Mouse (Mus musculus): ENCODE measurements around the gene Padi4. TPM values are rescaled to one million over a fixed set of nuclear protein-coding genes. Genes with fewer than 3 reads are reported as not detected.

Gene Padi4
- polyA plus RNA-seq, 1 experiment from 2014 or later = 0.30 TPM

DNA sequence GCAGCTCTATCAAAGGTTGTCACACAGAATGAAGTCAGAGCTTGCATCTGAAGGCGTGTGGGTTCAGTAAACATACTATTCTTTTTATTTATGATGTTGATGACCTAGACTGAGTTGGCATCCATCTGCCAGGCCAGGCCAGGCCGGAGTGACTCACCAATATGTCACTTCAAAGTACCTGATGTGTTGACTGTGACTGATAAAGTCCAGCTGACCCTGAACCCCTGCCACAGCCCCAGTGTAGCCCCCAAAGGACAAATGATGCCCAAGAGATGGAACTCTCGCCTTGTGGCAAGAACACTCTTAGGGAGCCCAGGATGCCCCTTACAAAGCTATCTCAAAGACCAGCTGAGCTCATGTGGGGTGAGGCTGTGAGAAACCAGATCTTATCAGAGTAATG lies 18.2 kb downstream of the Padi4 start:
- DNase-seq (ENCODE audit: low spot score) = no peak
- Histone ChIP-seq H3K27me3 (replicated peaks; ENCODE audit: low read depth, poor library complexity, severe bottlenecking) (peaks cover 18% of the 10 kb centered on the region; the same call in 1 of the 2 replicates), H3K9me3 (no peaks in the 10 kb centered on the region), H3K4me1 (peaks cover 33% of the 10 kb centered on the region), H3K27ac (replicated peaks) (no peak overlapping the region), H3K36me3 (replicated peaks) (no peaks in the 10 kb centered on the region), H3K4me3 (no peak overlapping the region)
- WGBS = 84% methylated on average over 3 of the region's 3 CpGs

GRCm38 (mm10) chr4:140753366-140753765 lies 20.7 kb downstream of the Padi4 start:
- Histone ChIP-seq H3K4me3 (no peak overlapping the region), H3K4me1 (peaks cover 36% of the 10 kb centered on the region), H3K27ac (replicated peaks) (no peak overlapping the region), H3K36me3 (replicated peaks) (no peaks in the 10 kb centered on the region), H3K9me3 (no peaks in the 10 kb centered on the region), H3K27me3 (replicated peaks; ENCODE audit: low read depth, poor library complexity, severe bottlenecking) (peaks cover 16% of the 10 kb centered on the region; the same call in 1 of the 2 replicates)
- 67% methylated on average over 7 of the region's 7 CpGs for WGBS
- no peak for DNase-seq (ENCODE audit: low spot score)

GRCm38 (mm10) chr4:140750328-140750727 lies 23.7 kb downstream of the Padi4 start:
- Histone ChIP-seq H3K9me3 (no peaks in the 10 kb centered on the region), H3K4me1 (peaks cover 28% of the 10 kb centered on the region), H3K36me3 (replicated peaks) (no peaks in the 10 kb centered on the region), H3K27ac (replicated peaks) (no peak overlapping the region; the same call in 1 of the 2 replicates), H3K27me3 (replicated peaks; ENCODE audit: low read depth, poor library complexity, severe bottlenecking) (peaks cover 30% of the 10 kb centered on the region), H3K4me3 (peak overlapping the region; percentile 37)
- peak; percentile 57 for DNase-seq (ENCODE audit: low spot score)
- WGBS = 8% methylated on average over 19 of the region's 19 CpGs

DNA sequence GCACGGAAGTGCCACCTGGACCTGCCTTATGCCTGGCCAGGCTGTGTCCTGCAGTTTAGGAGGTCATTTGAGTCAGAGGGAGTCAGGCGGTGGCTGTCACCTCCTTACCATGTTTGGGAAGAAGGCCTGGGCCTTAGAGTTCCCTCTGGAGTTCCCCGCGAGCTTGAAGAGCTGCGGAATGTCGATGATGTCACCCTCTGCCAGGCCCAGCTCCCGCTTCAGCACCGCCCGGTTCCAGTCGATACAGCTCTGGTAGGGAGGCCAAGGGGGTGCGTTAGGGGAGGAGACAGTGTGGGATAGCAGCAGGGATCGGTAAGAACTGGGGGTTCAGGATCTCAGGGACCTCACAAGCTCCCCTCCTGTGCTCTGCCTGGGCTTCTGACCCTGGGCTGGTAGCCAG lies 26.1 kb downstream of the Padi4 start:
- peaks cover 30% of the 10 kb centered on the region for H3K27me3 ChIP-seq (replicated peaks; ENCODE audit: low read depth, poor library complexity, severe bottlenecking)
- peaks cover 30% of the 10 kb centered on the region for H3K4me1 ChIP-seq
- no peak overlapping the region for H3K4me3 ChIP-seq
- no peaks in the 10 kb centered on the region for H3K9me3 ChIP-seq
- no peaks in the 10 kb centered on the region for H3K36me3 ChIP-seq (replicated peaks)
- DNase-seq (ENCODE audit: low spot score) = peak; percentile 27
- 0 out of 2 replicates have a peak overlapping the region, but pooled peaks have one; percentile 31 for H3K27ac ChIP-seq (replicated peaks)
- 36% methylated on average over 12 of the region's 12 CpGs for WGBS

- WGBS = 27% methylated on average over 3 of the region's 3 CpGs
- Histone ChIP-seq H3K4me1 (peaks cover 29% of the 10 kb centered on the region), H3K27me3 (replicated peaks; ENCODE audit: low read depth, poor library complexity, severe bottlenecking) (peaks cover 15% of the 10 kb centered on the region), H3K27ac (replicated peaks) (no peak overlapping the region), H3K9me3 (no peaks in the 10 kb centered on the region), H3K4me3 (no peak overlapping the region), H3K36me3 (replicated peaks) (no peaks in the 10 kb centered on the region)
- peak; percentile 55 for DNase-seq (ENCODE audit: low spot score)
These were observed 29.4 kb downstream of the Padi4 start for GRCm38 (mm10) chr4:140744654-140745053.

DNA sequence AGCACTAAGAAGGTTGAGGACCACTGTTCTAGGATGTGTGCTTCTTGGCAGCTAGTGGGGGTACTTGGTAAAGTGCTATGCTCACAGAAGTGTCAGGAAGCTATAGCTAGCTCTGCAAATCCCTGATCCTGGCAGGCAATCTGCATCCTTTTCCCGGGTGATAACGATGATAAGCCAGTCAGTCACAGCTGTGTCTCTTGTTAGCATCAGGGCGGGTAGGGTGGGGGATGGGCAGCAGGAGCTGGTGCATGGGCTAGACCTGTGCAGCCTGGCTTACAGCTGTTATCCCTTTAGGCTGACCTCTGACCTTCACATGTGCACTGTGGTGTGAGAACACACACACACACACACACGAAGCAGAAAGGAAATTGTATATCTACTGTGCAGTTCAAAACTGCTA lies 30.9 kb downstream of the Padi4 start:
- DNase-seq (ENCODE audit: low spot score) = peak; percentile 32
- Histone ChIP-seq H3K36me3 (replicated peaks) (no peaks in the 10 kb centered on the region), H3K4me3 (no peak overlapping the region), H3K9me3 (no peaks in the 10 kb centered on the region), H3K27ac (replicated peaks) (no peak overlapping the region), H3K27me3 (replicated peaks; ENCODE audit: low read depth, poor library complexity, severe bottlenecking) (peaks cover 12% of the 10 kb centered on the region), H3K4me1 (peaks cover 27% of the 10 kb centered on the region)
- 54% methylated on average over 4 of the region's 4 CpGs for WGBS

- Histone ChIP-seq H3K27me3 (replicated peaks; ENCODE audit: low read depth, poor library complexity, severe bottlenecking) (peaks cover 6% of the 10 kb centered on the region), H3K27ac (replicated peaks) (no peak within 1 kb of the TSS), H3K4me1 (peaks cover 22% of the 10 kb centered on the region), H3K9me3 (no peaks in the 10 kb centered on the region), H3K4me3 (no peak within 1 kb of the TSS), H3K36me3 (replicated peaks) (no peaks in the 10 kb centered on the region)
- WGBS = 81% methylated on average over 2 of the region's 2 CpGs
- no peak for DNase-seq (ENCODE audit: low spot score)
These were observed 31.5 kb downstream of the Padi4 start, which contains the start of gene Padi6 for GRCm38 (mm10) chr4:140742543-140742942. TSS of gene Padi6 (minus strand) at chr4:140742643.

DNA sequence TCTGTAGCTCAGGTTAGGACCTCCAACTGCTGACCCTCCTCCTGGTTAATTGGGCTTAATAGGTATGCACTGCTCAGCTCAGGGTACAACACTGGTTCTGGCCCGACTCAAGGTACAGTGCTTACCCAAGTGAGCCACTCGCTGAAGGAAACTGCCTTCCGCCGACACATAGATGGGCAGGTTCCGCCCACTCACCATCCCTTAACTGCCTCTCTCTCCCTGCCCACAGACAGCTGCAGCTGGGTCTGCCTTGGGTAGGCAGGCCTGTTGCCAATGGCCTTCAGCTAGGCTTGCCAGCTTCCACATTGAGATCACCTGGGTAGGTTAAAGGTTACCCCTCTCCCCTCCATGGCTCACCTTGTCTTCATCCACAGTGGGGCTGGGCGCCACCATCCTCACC lies 32.6 kb downstream of the Padi4 start:
- 91% methylated on average over 6 of the region's 6 CpGs for WGBS
- Histone ChIP-seq H3K4me1 (peaks cover 15% of the 10 kb centered on the region), H3K27me3 (replicated peaks; ENCODE audit: low read depth, poor library complexity, severe bottlenecking) (no peaks in the 10 kb centered on the region), H3K9me3 (no peaks in the 10 kb centered on the region), H3K4me3 (no peak overlapping the region), H3K36me3 (replicated peaks) (no peaks in the 10 kb centered on the region), H3K27ac (replicated peaks) (no peak overlapping the region)
- DNase-seq (ENCODE audit: low spot score) = no peak

DNA sequence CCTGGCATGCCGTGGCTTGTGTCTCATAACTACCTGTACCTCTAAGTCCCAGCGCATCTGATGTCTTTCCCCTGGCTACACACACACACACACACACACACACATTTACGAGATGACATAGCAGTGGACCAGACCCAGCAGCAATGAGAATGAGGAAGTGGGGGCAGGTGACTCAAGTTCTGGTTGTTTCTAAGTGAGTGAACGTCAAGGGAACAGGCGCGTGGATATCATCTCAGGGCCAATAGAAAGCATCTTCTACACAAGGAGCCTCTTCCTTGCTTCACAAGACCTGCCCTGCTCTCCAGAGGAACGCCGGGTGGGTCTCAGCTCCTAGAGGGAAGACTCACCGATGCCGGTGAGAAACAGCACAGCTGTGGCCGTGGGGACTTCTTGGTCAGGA lies 33.4 kb downstream of the Padi4 start:
- peaks cover 15% of the 10 kb centered on the region for H3K4me1 ChIP-seq
- H3K27ac ChIP-seq (replicated peaks) = no peak overlapping the region
- no peaks in the 10 kb centered on the region for H3K9me3 ChIP-seq
- H3K36me3 ChIP-seq (replicated peaks) = no peaks in the 10 kb centered on the region
- no peak overlapping the region for H3K4me3 ChIP-seq
- WGBS = 90% methylated on average over 11 of the region's 11 CpGs
- no peak for DNase-seq (ENCODE audit: low spot score)
- no peaks in the 10 kb centered on the region for H3K27me3 ChIP-seq (replicated peaks; ENCODE audit: low read depth, poor library complexity, severe bottlenecking)

DNA sequence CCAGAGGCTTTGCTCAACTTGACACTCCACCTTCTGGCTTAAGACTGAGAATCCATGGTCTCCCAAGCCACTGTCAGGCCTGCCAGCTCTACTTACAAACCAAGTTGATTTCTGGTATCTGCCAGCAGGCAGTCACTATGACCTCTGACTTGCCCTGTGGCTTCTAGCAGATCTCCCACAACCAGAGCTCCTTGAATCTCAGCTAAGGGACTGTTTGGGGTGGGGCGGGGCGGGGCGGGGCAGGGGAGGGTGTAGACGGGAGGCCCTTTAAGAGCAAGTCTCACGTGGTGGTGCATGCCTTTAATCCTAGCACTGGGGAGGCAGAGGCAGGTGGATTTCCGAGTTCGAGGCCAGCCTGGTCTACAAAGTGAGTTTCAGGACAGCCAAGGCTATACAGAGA lies 41.2 kb downstream of the Padi4 start:
- Histone ChIP-seq H3K9me3 (no peaks in the 10 kb centered on the region), H3K27me3 (replicated peaks; ENCODE audit: low read depth, poor library complexity, severe bottlenecking) (no peaks in the 10 kb centered on the region), H3K36me3 (replicated peaks) (peaks cover under 1% of the 10 kb centered on the region; the same call in 1 of the 2 replicates), H3K4me1 (no peaks in the 10 kb centered on the region), H3K27ac (replicated peaks) (no peak overlapping the region), H3K4me3 (no peak overlapping the region)
- 75% methylated on average over 7 of the region's 7 CpGs for WGBS
- no peak for DNase-seq (ENCODE audit: low spot score)

DNA sequence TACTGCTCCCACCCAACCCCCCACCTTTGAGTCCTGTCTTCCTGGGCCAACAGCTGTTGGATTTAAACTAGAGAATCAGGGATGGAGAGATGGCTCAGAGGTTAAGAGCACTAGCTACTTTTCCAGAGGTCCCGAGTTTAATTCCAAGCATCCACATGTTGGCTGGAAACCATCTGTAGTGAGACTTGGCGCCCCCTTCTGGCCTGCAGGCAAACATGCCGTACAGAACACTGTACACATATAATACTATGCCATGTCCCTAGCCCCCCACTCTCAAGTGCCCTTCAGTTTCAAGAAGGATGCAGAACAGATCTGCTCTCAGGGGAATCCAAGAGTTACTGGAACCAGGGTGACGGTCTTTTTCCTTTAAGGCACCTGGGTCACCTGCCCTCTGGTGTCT lies 42.4 kb downstream of the Padi4 start:
- WGBS = 84% methylated on average over 4 of the region's 4 CpGs
- H3K4me1 ChIP-seq = no peaks in the 10 kb centered on the region
- no peak overlapping the region for H3K4me3 ChIP-seq
- no peaks in the 10 kb centered on the region for H3K27me3 ChIP-seq (replicated peaks; ENCODE audit: low read depth, poor library complexity, severe bottlenecking)
- DNase-seq (ENCODE audit: low spot score) = no peak
- H3K27ac ChIP-seq (replicated peaks) = no peak overlapping the region
- H3K36me3 ChIP-seq (replicated peaks) = peaks cover 13% of the 10 kb centered on the region
- H3K9me3 ChIP-seq = no peaks in the 10 kb centered on the region

DNA sequence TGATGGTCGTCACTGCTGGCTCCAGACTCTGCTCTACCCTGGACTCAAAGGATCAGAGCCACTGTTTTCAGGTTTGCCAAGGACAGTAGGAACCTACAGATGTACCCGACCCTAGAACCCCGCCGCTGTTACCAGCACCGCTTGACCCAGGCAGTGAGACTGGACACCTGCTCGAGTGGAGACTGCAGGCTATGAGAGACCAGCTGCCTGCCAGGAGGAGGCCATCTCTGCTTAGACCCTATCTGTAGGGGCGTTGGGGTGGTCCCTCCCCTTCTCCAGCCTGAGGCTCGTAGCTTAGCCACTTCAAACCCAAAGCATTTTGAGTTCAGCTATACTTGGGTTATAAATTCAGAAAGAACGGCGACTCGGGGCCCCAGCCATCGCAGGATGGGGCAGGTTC lies 47.1 kb downstream of the Padi4 start:
- peaks cover 60% of the 10 kb centered on the region for H3K36me3 ChIP-seq (replicated peaks)
- WGBS = 86% methylated on average over 12 of the region's 12 CpGs
- no peak for DNase-seq (ENCODE audit: low spot score)

GRCm38 (mm10) chr4:140724739-140725138 lies 49.3 kb downstream of the Padi4 start:
- H3K36me3 ChIP-seq (replicated peaks) = peaks cover 82% of the 10 kb centered on the region
- no peak overlapping the region for H3K4me3 ChIP-seq
- no peak overlapping the region for H3K27ac ChIP-seq (replicated peaks)
- H3K9me3 ChIP-seq = no peaks in the 10 kb centered on the region
- no peak for DNase-seq (ENCODE audit: low spot score)
- 0 out of 2 replicates have a peak, but pooled peaks cover 7% of the 10 kb centered on the region for H3K4me1 ChIP-seq
- no peaks in the 10 kb centered on the region for H3K27me3 ChIP-seq (replicated peaks; ENCODE audit: low read depth, poor library complexity, severe bottlenecking)
- 84% methylated on average over 6 of the region's 6 CpGs for whole genome bisulfite sequencing

More for the DNA sequence above, 47.1 kb downstream of the Padi4 start:
- H3K27ac ChIP-seq (replicated peaks) = no peak overlapping the region
- H3K4me3 ChIP-seq = no peak overlapping the region
- H3K9me3 ChIP-seq = no peaks in the 10 kb centered on the region
- H3K4me1 ChIP-seq = 0 out of 2 replicates have a peak, but pooled peaks cover 6% of the 10 kb centered on the region
- H3K27me3 ChIP-seq (replicated peaks; ENCODE audit: low read depth, poor library complexity, severe bottlenecking) = no peaks in the 10 kb centered on the region
